Mouse (Mus musculus) heart, adult 18-20 months (tissue): Measurements from ENCODE around the gene Dock4. TPM values are rescaled to one million over a fixed set of nuclear protein-coding genes. Genes with fewer than 3 reads are reported as not detected.

Source experiments
- DNase-seq, 2 experiments: peaks; one replicate each; pipeline ENCODE4 v3.0.0; 2021 to 2022; ENCODE audit warnings: mixed read lengths in 1 of 2
- total RNA-seq, 2 experiments: library from RNA; stranded (reverse); gene quantifications; 2 replicates each; pipeline ENCODE4 v1.2.3; 2021

Gene Dock4
- total RNA-seq, 2 experiments from 2014 or later = 11.9 to 13.9 TPM

- DNase-seq = no peak
These were observed 321.6 kb downstream of the Dock4 start for GRCm38 (mm10) chr12:40767258-40767816.

- no peak for DNase-seq
These were observed 327.3 kb downstream of the Dock4 start for GRCm38 (mm10) chr12:40773091-40773490.

- no peak for DNase-seq
These were observed 335.8 kb downstream of the Dock4 start for GRCm38 (mm10) chr12:40781554-40781953.

GRCm38 (mm10) chr12:40788621-40789111, 342.9 kb downstream of the Dock4 start:
- DNase-seq = peak; percentile 26 to 59

- peak; percentile 14 to 39 for DNase-seq
These were observed 343.9 kb downstream of the Dock4 start for GRCm38 (mm10) chr12:40789379-40790361.

- DNase-seq = no peak
These were observed 345.5 kb downstream of the Dock4 start for GRCm38 (mm10) chr12:40791221-40791620.

GRCm38 (mm10) chr12:40792184-40792650, 346.5 kb downstream of the Dock4 start:
- peak in 1 of 2 experiments; percentile 17 for DNase-seq

- DNase-seq = no peak
These were observed 348.3 kb downstream of the Dock4 start for GRCm38 (mm10) chr12:40794066-40794465.

- no peak for DNase-seq
These were observed 349.0 kb downstream of the Dock4 start for GRCm38 (mm10) chr12:40794756-40795155.

GRCm38 (mm10) chr12:40795768-40796167, 350.0 kb downstream of the Dock4 start:
- DNase-seq = no peak

- no peak for DNase-seq
These were observed 351.2 kb downstream of the Dock4 start for GRCm38 (mm10) chr12:40796813-40797491.

GRCm38 (mm10) chr12:40797561-40798343, 352.0 kb downstream of the Dock4 start:
- DNase-seq = no peak

GRCm38 (mm10) chr12:40798344-40799017, 352.7 kb downstream of the Dock4 start:
- no peak for DNase-seq

- DNase-seq = no peak
These were observed 355.7 kb downstream of the Dock4 start for GRCm38 (mm10) chr12:40801456-40801855.

GRCm38 (mm10) chr12:40805257-40805656, 359.5 kb downstream of the Dock4 start:
- no peak for DNase-seq

- DNase-seq = no peak
These were observed 362.2 kb downstream of the Dock4 start for GRCm38 (mm10) chr12:40807916-40808315.

- no peak for DNase-seq
These were observed 367.7 kb downstream of the Dock4 start for GRCm38 (mm10) chr12:40813474-40813873.

GRCm38 (mm10) chr12:40814659-40815363, 369.1 kb downstream of the Dock4 start:
- no peak for DNase-seq

- peak in 1 of 2 experiments; percentile 24 for DNase-seq
These were observed 372.4 kb downstream of the Dock4 start for GRCm38 (mm10) chr12:40818046-40818708.

GRCm38 (mm10) chr12:40823631-40824030, 377.9 kb downstream of the Dock4 start:
- no peak for DNase-seq
